Mouse (Mus musculus) effector memory CD4-positive, alpha-beta T cell, adult 5 months (primary cell): ENCODE results near the gene Aff1. TPM values are rescaled to one million over a fixed set of nuclear protein-coding genes. Genes with fewer than 3 reads are reported as not detected.

Experiments
- polyA plus RNA-seq: library from polyadenylated mRNA; unstranded; fragments of 100-300 nt; shearing (Covaris generic); gene quantifications from one replicate; pipeline ENCODE4 v1.2.1, GENCODE M21; 2017

Gene Aff1
- polyA plus RNA-seq = 173 TPM

DNA sequence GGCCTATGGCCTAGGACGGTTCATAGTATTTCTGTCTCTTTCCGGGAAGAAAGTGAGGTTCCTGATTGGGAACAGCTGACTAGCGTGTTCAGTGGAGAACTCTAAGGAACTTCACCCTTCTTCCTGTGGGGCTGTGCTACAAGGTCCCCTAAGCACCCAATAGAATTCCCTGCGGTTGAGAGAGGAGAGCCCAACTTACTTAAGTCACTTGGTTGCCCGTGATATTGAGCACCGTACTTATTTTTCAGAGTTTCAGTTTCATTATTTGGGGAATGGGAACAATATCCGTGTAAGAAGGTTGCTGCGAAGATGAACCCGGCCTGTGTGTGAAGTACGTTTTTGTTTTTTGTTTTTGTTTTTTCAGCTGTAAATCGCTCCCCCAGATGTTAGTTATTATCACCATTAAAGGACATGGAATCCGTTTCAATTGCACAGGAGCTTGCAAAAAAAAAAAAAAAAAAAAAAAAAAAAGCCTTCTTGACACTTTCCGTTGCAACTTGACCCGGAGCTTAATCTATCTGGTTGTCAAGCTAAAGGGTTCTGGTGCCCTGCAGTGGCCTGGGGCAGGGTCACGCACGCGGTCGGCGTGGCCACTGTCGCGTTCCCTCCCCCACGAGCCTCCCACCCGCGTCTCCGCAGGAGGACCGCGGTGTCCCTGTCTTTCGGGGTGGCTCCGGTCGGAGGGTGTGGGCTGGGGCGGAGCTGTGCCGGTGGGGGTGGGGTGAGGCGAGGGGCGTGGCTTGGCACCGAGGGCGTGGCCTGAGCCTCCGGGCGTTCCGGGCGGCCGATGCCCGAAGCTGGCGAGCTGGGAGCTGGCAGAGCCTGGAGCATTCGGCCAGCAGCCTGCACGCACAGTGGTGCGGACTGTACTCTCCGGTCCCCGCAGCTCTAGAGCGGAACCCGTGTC lies at the start of gene Aff1:
TSS of gene Aff1 (plus strand) at position 751 of the 907 bp plus-strand sequence.

DNA sequence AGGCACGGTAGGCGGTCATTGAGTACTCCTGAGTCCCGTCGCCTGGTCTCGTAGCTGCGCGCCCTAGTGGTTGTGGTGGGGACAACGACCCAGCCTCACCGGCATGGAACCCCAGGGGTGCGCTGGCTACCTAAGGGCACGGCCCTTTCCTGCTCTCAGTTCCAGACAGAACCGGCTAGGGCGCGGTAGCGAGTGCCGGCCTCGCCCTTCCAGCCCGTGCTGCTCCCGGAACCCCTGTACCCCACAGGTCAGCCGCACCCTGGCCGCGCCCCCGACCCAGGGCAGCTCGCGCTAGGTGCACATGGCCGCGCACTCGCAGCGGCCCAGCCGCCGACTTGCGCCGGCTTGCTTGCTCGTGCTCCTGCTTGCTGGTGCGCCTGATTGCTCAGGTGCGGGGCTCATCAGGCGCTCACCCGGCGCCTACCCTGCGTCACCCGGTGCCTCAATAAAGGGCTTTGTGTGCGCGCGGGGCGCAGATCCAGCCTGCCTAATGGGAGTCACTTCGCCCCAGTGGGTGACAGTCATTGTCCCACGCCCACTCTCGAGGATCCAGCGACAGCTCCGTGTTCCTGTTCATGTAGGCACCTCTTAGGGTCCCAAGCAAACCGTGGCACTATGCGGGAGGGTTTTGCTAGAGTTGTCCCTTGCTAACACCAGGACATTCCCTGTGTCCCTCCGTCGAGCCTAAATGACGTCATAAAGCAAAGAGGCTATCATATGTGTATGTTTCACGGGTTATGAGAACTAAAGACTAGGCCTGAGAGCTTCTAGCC lies 36.6 kb upstream of the Aff1 start, which contains the start of gene 1700016H13Rik:
TSS of gene 1700016H13Rik (minus strand) at position 665 of the 773 bp plus-strand sequence.

Other genes with a start within 250 kb of the Aff1 start
- gene Slc10a6, start 63.0 kb upstream of the Aff1 start, polyA plus RNA-seq = not detected
- not detected for gene 1700016H13Rik, start 36.4 kb upstream of the Aff1 start, polyA plus RNA-seq
- 2.7 TPM for gene Klhl8, start 218.9 kb downstream of the Aff1 start, polyA plus RNA-seq